Mouse (Mus musculus): ENCODE data around the gene Pitx2. TPM values are rescaled to one million over a fixed set of nuclear protein-coding genes. Genes with fewer than 3 reads are reported as not detected.

The Pitx2 gene
- total RNA-seq (2012; rRNA removed) = 2.9 and 9.8 TPM in 2 replicates

- no peaks in the 10 kb centered on the region for H3K36me3 ChIP-seq (ENCODE audit: control insufficient read depth, insufficient read depth, low read length, poor library complexity, severe bottlenecking)
- in situ Hi-C loops (cut with MboI; ENCODE audit: low sequenced_read_pairs in 2 of 2, unreplicated experiment in 2 of 2) = loop anchor here (5.0 to 25.0 kb wide), 5 partner anchors 855 to 1912 kb away; partner anchors contain the start of genes Lef1 (in 1 of the 2) and Neurog2 (in 1 of the 2)
- TF ChIP-seq ZC3H11A (IDR thresholded peaks at IDR 0.05; ENCODE audit: borderline replicate concordance, low read depth, low read length) (no peak), HCFC1 (IDR thresholded peaks at IDR 0.05; ENCODE audit: borderline replicate concordance, insufficient read depth, low read length) (0 out of 2 replicates have a peak, but pooled peaks have one; percentile 40)
- peaks cover 0 to 3% of the 10 kb centered on the region in 2 experiments; a peak in 1 of 4 replicates for H3K4me1 ChIP-seq (ENCODE audit: control insufficient read depth in 2 of 2, insufficient read depth in 2 of 2, low read length in 2 of 2, poor library complexity in 1 of 2)
- no peak for DNase-seq (ENCODE audit: low read depth, low spot score)
- peak within 1 kb of the TSS; percentile 14 to 54; a peak in 2 of 4 replicates for H3K4me3 ChIP-seq (ENCODE audit: insufficient read depth in 1 of 2, low read depth in 1 of 2, low read length in 2 of 2, poor library complexity in 1 of 2, severe bottlenecking in 1 of 2)
- H3K9me3 ChIP-seq (ENCODE audit: control insufficient read depth, insufficient read depth, low read depth, low read length) = no peaks in the 10 kb centered on the region
- no peak within 1 kb of the TSS for H3K27ac ChIP-seq (ENCODE audit: insufficient read depth, low read depth, low read length, poor library complexity, severe bottlenecking)
- H3K9ac ChIP-seq (ENCODE audit: insufficient read depth, low read depth, low read length, poor library complexity, severe bottlenecking) = no peak within 1 kb of the TSS
These were observed at the start of gene Pitx2 for GRCm38 (mm10) chr3:129199609-129200500. Pitx2 (plus strand) TSS chr3:129199878.

- H3K36me3 ChIP-seq (ENCODE audit: control insufficient read depth, insufficient read depth, low read length, poor library complexity, severe bottlenecking) = no peaks in the 10 kb centered on the region
- no peak overlapping the region for H3K9ac ChIP-seq (ENCODE audit: insufficient read depth, low read depth, low read length, poor library complexity, severe bottlenecking)
- H3K4me1 ChIP-seq (ENCODE audit: control insufficient read depth in 2 of 2, insufficient read depth in 2 of 2, low read length in 2 of 2, poor library complexity in 1 of 2) = no peaks in the 10 kb centered on the region
- H3K4me3 ChIP-seq (ENCODE audit: insufficient read depth in 1 of 2, low read depth in 1 of 2, low read length in 2 of 2, poor library complexity in 1 of 2, severe bottlenecking in 1 of 2) = no peak overlapping the region
- in situ Hi-C loops (cut with MboI; ENCODE audit: low sequenced_read_pairs in 2 of 2, unreplicated experiment in 2 of 2) = no loop called here
- H3K9me3 ChIP-seq (ENCODE audit: control insufficient read depth, insufficient read depth, low read depth, low read length) = no peaks in the 10 kb centered on the region
- no peak overlapping the region for H3K27ac ChIP-seq (ENCODE audit: insufficient read depth, low read depth, low read length, poor library complexity, severe bottlenecking)
- DNase-seq (ENCODE audit: low read depth, low spot score) = no peak
- TF ChIP-seq ZC3H11A (IDR thresholded peaks at IDR 0.05; ENCODE audit: borderline replicate concordance, low read depth, low read length) (no peak), ZNF384 (IDR thresholded peaks at IDR 0.05; ENCODE audit: low read depth, low read length) (no peak), MAFK (IDR thresholded peaks at IDR 0.05; ENCODE audit: insufficient read depth, low read depth, low read length) (no peak), CHD2 (IDR thresholded peaks at IDR 0.05; ENCODE audit: low read depth, low read length) (no peak), HCFC1 (IDR thresholded peaks at IDR 0.05; ENCODE audit: borderline replicate concordance, insufficient read depth, low read length) (no peak)
These were observed 49.7 kb upstream of the Pitx2 start for GRCm38 (mm10) chr3:129150001-129150400.

GRCm38 (mm10) chr3:129151096-129151685 lies 48.5 kb upstream of the Pitx2 start:
- in situ Hi-C loops (cut with MboI; ENCODE audit: low sequenced_read_pairs in 2 of 2, unreplicated experiment in 2 of 2) = no loop called here
- H3K9me3 ChIP-seq (ENCODE audit: control insufficient read depth, insufficient read depth, low read depth, low read length) = no peaks in the 10 kb centered on the region
- H3K4me3 ChIP-seq (ENCODE audit: insufficient read depth in 1 of 2, low read depth in 1 of 2, low read length in 2 of 2, poor library complexity in 1 of 2, severe bottlenecking in 1 of 2) = no peak overlapping the region
- H3K9ac ChIP-seq (ENCODE audit: insufficient read depth, low read depth, low read length, poor library complexity, severe bottlenecking) = no peak overlapping the region
- TF ChIP-seq HCFC1 (IDR thresholded peaks at IDR 0.05; ENCODE audit: borderline replicate concordance, insufficient read depth, low read length) (no peak), MAFK (IDR thresholded peaks at IDR 0.05; ENCODE audit: insufficient read depth, low read depth, low read length) (no peak), ZC3H11A (IDR thresholded peaks at IDR 0.05; ENCODE audit: borderline replicate concordance, low read depth, low read length) (no peak), ZNF384 (IDR thresholded peaks at IDR 0.05; ENCODE audit: low read depth, low read length) (no peak), CHD2 (IDR thresholded peaks at IDR 0.05; ENCODE audit: low read depth, low read length) (no peak)
- no peak overlapping the region for H3K27ac ChIP-seq (ENCODE audit: insufficient read depth, low read depth, low read length, poor library complexity, severe bottlenecking)
- no peaks in the 10 kb centered on the region for H3K36me3 ChIP-seq (ENCODE audit: control insufficient read depth, insufficient read depth, low read length, poor library complexity, severe bottlenecking)
- no peak for DNase-seq (ENCODE audit: low read depth, low spot score)
- H3K4me1 ChIP-seq (ENCODE audit: control insufficient read depth in 2 of 2, insufficient read depth in 2 of 2, low read length in 2 of 2, poor library complexity in 1 of 2) = no peaks in the 10 kb centered on the region

- no peak for TF ChIP-seq ZNF384 (IDR thresholded peaks at IDR 0.05; ENCODE audit: low read depth, low read length)
- no peak for TF ChIP-seq MAFK (IDR thresholded peaks at IDR 0.05; ENCODE audit: insufficient read depth, low read depth, low read length)
- no peak for TF ChIP-seq HCFC1 (IDR thresholded peaks at IDR 0.05; ENCODE audit: borderline replicate concordance, insufficient read depth, low read length)
- TF ChIP-seq ZC3H11A (IDR thresholded peaks at IDR 0.05; ENCODE audit: borderline replicate concordance, low read depth, low read length) = no peak
- TF ChIP-seq CHD2 (IDR thresholded peaks at IDR 0.05; ENCODE audit: low read depth, low read length) = no peak
- Histone ChIP-seq H3K4me1 (ENCODE audit: control insufficient read depth in 2 of 2, insufficient read depth in 2 of 2, low read length in 2 of 2, poor library complexity in 1 of 2) (no peaks in the 10 kb centered on the region), H3K4me3 (ENCODE audit: insufficient read depth in 1 of 2, low read depth in 1 of 2, low read length in 2 of 2, poor library complexity in 1 of 2, severe bottlenecking in 1 of 2) (no peak overlapping the region), H3K27ac (ENCODE audit: insufficient read depth, low read depth, low read length, poor library complexity, severe bottlenecking) (no peak overlapping the region), H3K9ac (ENCODE audit: insufficient read depth, low read depth, low read length, poor library complexity, severe bottlenecking) (no peak overlapping the region), H3K36me3 (ENCODE audit: control insufficient read depth, insufficient read depth, low read length, poor library complexity, severe bottlenecking) (no peaks in the 10 kb centered on the region), H3K9me3 (ENCODE audit: control insufficient read depth, insufficient read depth, low read depth, low read length) (no peaks in the 10 kb centered on the region)
- no peak for DNase-seq (ENCODE audit: low read depth, low spot score)
- in situ Hi-C loops (cut with MboI; ENCODE audit: low sequenced_read_pairs in 2 of 2, unreplicated experiment in 2 of 2) = no loop called here
These were observed 40.8 kb upstream of the Pitx2 start for GRCm38 (mm10) chr3:129158812-129159370.
